Mouse (Mus musculus) E14TG2a.4 (cell line): ENCODE measurements around the gene Pparg.

Source experiments
- CTCF ChIP-seq: conservative IDR thresholded peaks from 2 replicates; pipeline ENCODE4 v1.5.1; 2014; ENCODE audit warnings: low read length
- NANOG ChIP-seq: IDR thresholded peaks from 2 replicates; pipeline ENCODE4 v1.6.1; 2014; ENCODE audit warnings: borderline replicate concordance, low read length, mixed read lengths
- POU5F1 ChIP-seq: IDR thresholded peaks from 2 replicates; pipeline ENCODE4 v1.6.1; 2014; ENCODE audit warnings: low read length, borderline replicate concordance

GRCm38 (mm10) chr6:115536169-115536568, 175.4 kb downstream of the Pparg start:
- TF ChIP-seq CTCF = no peak
- no peak for TF ChIP-seq POU5F1
- TF ChIP-seq NANOG = no peak
